Mouse (Mus musculus) forebrain, embryonic 12.5 days (tissue): ENCODE measurements around the gene Lamtor5. TPM values are rescaled to one million over a fixed set of nuclear protein-coding genes. Genes with fewer than 3 reads are reported as not detected.
"Not testable (repeated sequence)": the region's sequence is repeated elsewhere in the genome, so short reads cannot be mapped to it uniquely, and the experiment has no call there.

Experiments
- ATAC-seq: fragments of 200-750 bp; cut with Nextera tagmentation; 2 replicates; pipeline ENCODE4 v1.8.0; 2017; ENCODE audit warnings: moderate TSS enrichment; ENCODE audit not compliant: low FRiP score
- H3K27ac ChIP-seq: fragments of 300-500 bp; sonication (generic); 2 replicates; pipeline ENCODE4 v1.5.1; 2016; ENCODE audit warnings: mild to moderate bottlenecking
- H3K27me3 ChIP-seq: fragments of 300-500 bp; sonication (generic); 2 replicates; pipeline ENCODE4 v1.6.1; 2016; ENCODE audit warnings: mild to moderate bottlenecking
- H3K36me3 ChIP-seq: fragments of 300-500 bp; sonication (generic); replicated peaks from 2 replicates; pipeline ENCODE4 v1.6.1; 2016; ENCODE audit warnings: mild to moderate bottlenecking
- H3K4me1 ChIP-seq: fragments of 300-500 bp; sonication (generic); 2 replicates; pipeline ENCODE4 v1.6.1; 2016
- H3K4me2 ChIP-seq: fragments of 300-500 bp; sonication (generic); 2 replicates; pipeline ENCODE4 v1.6.1; 2016; ENCODE audit warnings: mild to moderate bottlenecking, moderate library complexity
- H3K4me3 ChIP-seq: fragments of 300-500 bp; sonication (generic); replicated peaks from 2 replicates; pipeline ENCODE4 v1.5.1; 2016; ENCODE audit warnings: mild to moderate bottlenecking
- H3K9ac ChIP-seq: fragments of 300-500 bp; sonication (generic); 2 replicates; pipeline ENCODE4 v1.6.1; 2016; ENCODE audit warnings: mild to moderate bottlenecking
- H3K9me3 ChIP-seq: fragments of 300-500 bp; sonication (generic); 2 replicates; pipeline ENCODE4 v1.6.1; 2016
- WGBS: fragments of 180-500 bp; shearing (Covaris S2); methylation state at CpG from one replicate; pipeline ENCODE4 v1.1.7; 2016; 5-methylcytosine and 5-hydroxymethylcytosine counted together
- polyA plus RNA-seq: library from polyadenylated mRNA; unstranded; fragments of >200 nt; fragmentation: Nextera tagmentation; extraction: Ambion mirVana; gene quantifications from 2 replicates; pipeline ENCODE4 v1.2.1, GENCODE M21; 2016

Lamtor5 gene
- polyA plus RNA-seq, 1 experiment from 2014 or later = 175 TPM

GRCm38 (mm10) chr3:107275351-107275750 lies 3.3 kb upstream of the Lamtor5 start:
- H3K9ac ChIP-seq = no peak overlapping the region
- H3K9me3 ChIP-seq = no peaks in the 10 kb centered on the region
- no peaks in the 10 kb centered on the region for H3K36me3 ChIP-seq
- 74% methylated on average over 5 of the region's 5 CpGs for WGBS
- H3K4me3 ChIP-seq = no peak overlapping the region
- no peaks in the 10 kb centered on the region; the same call in 1 of the 2 replicates for H3K27me3 ChIP-seq
- H3K4me1 ChIP-seq = peaks cover 14% of the 10 kb centered on the region
- ATAC-seq = no peak
- H3K27ac ChIP-seq = no peak overlapping the region
- H3K4me2 ChIP-seq = no peak overlapping the region

- H3K9me3 ChIP-seq = no peaks in the 10 kb centered on the region
Observed at GRCm38 (mm10) chr3:107275996-107276395, 2.7 kb upstream of the Lamtor5 start.

GRCm38 (mm10) chr3:107276626-107277025 lies 2.0 kb upstream of the Lamtor5 start:
- Histone ChIP-seq H3K4me1 (peaks cover 16% of the 10 kb centered on the region), H3K27ac (no peak overlapping the region), H3K27me3 (no peaks in the 10 kb centered on the region; the same call in 1 of the 2 replicates), H3K9ac (no peak overlapping the region), H3K4me3 (no peak overlapping the region), H3K4me2 (no peak overlapping the region), H3K36me3 (no peaks in the 10 kb centered on the region), H3K9me3 (no peaks in the 10 kb centered on the region)
- 92% methylated on average over 3 of the region's 3 CpGs for WGBS
- no peak for ATAC-seq

More at GRCm38 (mm10) chr3:107275996-107276395, 2.7 kb upstream of the Lamtor5 start:
- ATAC-seq = no peak
- no peaks in the 10 kb centered on the region for H3K36me3 ChIP-seq
- H3K4me2 ChIP-seq = no peak overlapping the region
- H3K27me3 ChIP-seq = no peaks in the 10 kb centered on the region; the same call in 1 of the 2 replicates
- H3K9ac ChIP-seq = no peak overlapping the region
- peaks cover 16% of the 10 kb centered on the region for H3K4me1 ChIP-seq
- 54% methylated on average over 4 of the region's 4 CpGs for WGBS
- H3K27ac ChIP-seq = no peak overlapping the region
- no peak overlapping the region for H3K4me3 ChIP-seq

- WGBS = 82% methylated on average over 2 of the region's 2 CpGs
- H3K9me3 ChIP-seq = no peaks in the 10 kb centered on the region
- no peaks in the 10 kb centered on the region for H3K27me3 ChIP-seq
Observed at GRCm38 (mm10) chr3:107286123-107286522, 7.5 kb downstream of the Lamtor5 start.

GRCm38 (mm10) chr3:107287346-107287745 lies 8.7 kb downstream of the Lamtor5 start:
- no peak overlapping the region for H3K27ac ChIP-seq
- peaks cover 9% of the 10 kb centered on the region for H3K36me3 ChIP-seq
- H3K9me3 ChIP-seq = no peaks in the 10 kb centered on the region
- no peaks in the 10 kb centered on the region for H3K4me1 ChIP-seq
- H3K4me3 ChIP-seq = no peak overlapping the region
- no peak overlapping the region for H3K9ac ChIP-seq
- ATAC-seq = no peak
- H3K4me2 ChIP-seq = no peak overlapping the region
- no peaks in the 10 kb centered on the region for H3K27me3 ChIP-seq

More at GRCm38 (mm10) chr3:107286123-107286522, 7.5 kb downstream of the Lamtor5 start:
- H3K9ac ChIP-seq = no peak overlapping the region
- H3K4me2 ChIP-seq = no peak overlapping the region
- H3K36me3 ChIP-seq = peaks cover 13% of the 10 kb centered on the region
- H3K4me1 ChIP-seq = no peaks in the 10 kb centered on the region
- no peak overlapping the region for H3K4me3 ChIP-seq
- ATAC-seq = no peak
- H3K27ac ChIP-seq = no peak overlapping the region

GRCm38 (mm10) chr3:107290764-107291381 lies 12.2 kb downstream of the Lamtor5 start, which contains the start of gene Slc16a4:
Slc16a4 (plus strand) TSS chr3:107291230.
- no peaks in the 10 kb centered on the region for H3K9me3 ChIP-seq
- H3K27ac ChIP-seq = no peak within 1 kb of the TSS
- H3K4me1 ChIP-seq = no peaks in the 10 kb centered on the region
- no peak within 1 kb of the TSS for H3K4me3 ChIP-seq
- H3K27me3 ChIP-seq = no peaks in the 10 kb centered on the region
- H3K9ac ChIP-seq = no peak within 1 kb of the TSS
- whole genome bisulfite sequencing = 30% methylated on average over 9 of the region's 9 CpGs
- no peak for ATAC-seq
- H3K36me3 ChIP-seq = peaks cover 2% of the 10 kb centered on the region; the same call in 1 of the 2 replicates
- no peak within 1 kb of the TSS for H3K4me2 ChIP-seq

GRCm38 (mm10) chr3:107295672-107296360 lies 17.2 kb downstream of the Lamtor5 start:
- WGBS = 94% methylated on average over 5 of the region's 5 CpGs
- Histone ChIP-seq H3K4me2 (no peak overlapping the region), H3K4me1 (no peaks in the 10 kb centered on the region), H3K9me3 (no peaks in the 10 kb centered on the region), H3K27ac (no peak overlapping the region), H3K4me3 (no peak overlapping the region), H3K27me3 (no peaks in the 10 kb centered on the region), H3K9ac (no peak overlapping the region), H3K36me3 (no peaks in the 10 kb centered on the region; the same call in 1 of the 2 replicates)
- no peak for ATAC-seq

GRCm38 (mm10) chr3:107296917-107297316 lies 18.3 kb downstream of the Lamtor5 start:
- not testable (repeated sequence) for H3K4me3 ChIP-seq, H3K4me1 ChIP-seq, H3K27me3 ChIP-seq, H3K36me3 ChIP-seq, H3K4me2 ChIP-seq, H3K27ac ChIP-seq, ATAC-seq, H3K9ac ChIP-seq, H3K9me3 ChIP-seq
- WGBS = 71% methylated on average over 4 of the region's 4 CpGs

- H3K9ac ChIP-seq = no peak overlapping the region
- no peak overlapping the region for H3K4me2 ChIP-seq
- H3K36me3 ChIP-seq = peaks cover 4% of the 10 kb centered on the region
- 93% methylated on average over 3 of the region's 3 CpGs for WGBS
- H3K4me3 ChIP-seq = no peak overlapping the region
- H3K27me3 ChIP-seq = no peaks in the 10 kb centered on the region
- no peak for ATAC-seq
- no peaks in the 10 kb centered on the region for H3K9me3 ChIP-seq
- peaks cover 8% of the 10 kb centered on the region for H3K4me1 ChIP-seq
- H3K27ac ChIP-seq = no peak overlapping the region
Observed at GRCm38 (mm10) chr3:107317338-107317737, 38.7 kb downstream of the Lamtor5 start.

- no peaks in the 10 kb centered on the region for H3K9me3 ChIP-seq
- no peaks in the 10 kb centered on the region for H3K27me3 ChIP-seq
- peaks cover 25% of the 10 kb centered on the region for H3K36me3 ChIP-seq
- peaks cover 35% of the 10 kb centered on the region for H3K4me1 ChIP-seq
- no peak overlapping the region for H3K9ac ChIP-seq
- H3K4me3 ChIP-seq = no peak overlapping the region
- no peak overlapping the region for H3K4me2 ChIP-seq
- no peak for ATAC-seq
- 95% methylated on average over 2 of the region's 2 CpGs for WGBS
- no peak overlapping the region for H3K27ac ChIP-seq
Observed at GRCm38 (mm10) chr3:107321141-107321540, 42.5 kb downstream of the Lamtor5 start.

- peaks cover 25% of the 10 kb centered on the region for H3K36me3 ChIP-seq
- H3K27ac ChIP-seq = no peak overlapping the region
- 0 out of 2 replicates have a peak overlapping the region, but pooled peaks have one; percentile 3 for H3K4me2 ChIP-seq
- H3K4me3 ChIP-seq = no peak overlapping the region
- H3K4me1 ChIP-seq = peaks cover 35% of the 10 kb centered on the region
- no peak overlapping the region for H3K9ac ChIP-seq
- ATAC-seq = no peak
- H3K9me3 ChIP-seq = no peaks in the 10 kb centered on the region
- no peaks in the 10 kb centered on the region for H3K27me3 ChIP-seq
Observed at GRCm38 (mm10) chr3:107321776-107322175, 43.1 kb downstream of the Lamtor5 start.

GRCm38 (mm10) chr3:107326442-107326841 lies 47.8 kb downstream of the Lamtor5 start:
- Histone ChIP-seq H3K4me2 (no peak overlapping the region), H3K9me3 (no peaks in the 10 kb centered on the region), H3K27me3 (no peaks in the 10 kb centered on the region), H3K36me3 (peaks cover 42% of the 10 kb centered on the region), H3K9ac (no peak overlapping the region), H3K4me1 (peaks cover 46% of the 10 kb centered on the region), H3K27ac (no peak overlapping the region), H3K4me3 (no peak overlapping the region)
- no peak for ATAC-seq
- WGBS = 87% methylated on average over 1 of the region's 1 CpGs
